Mouse (Mus musculus) forebrain, embryonic 14.5 days (tissue): Measurements from ENCODE around the gene Nrap. TPM values are rescaled to one million over a fixed set of nuclear protein-coding genes. Genes with fewer than 3 reads are reported as not detected.

Experiments used
- ATAC-seq: fragments of 200-750 bp; cut with Nextera tagmentation; 2 replicates; pipeline ENCODE4 v1.8.0; 2017; ENCODE audit warnings: mild to moderate bottlenecking, moderate library complexity
- DNase-seq: peaks from one replicate; pipeline ENCODE4 v3.0.0-alpha.2; 2015; ENCODE audit warnings: low spot score
- H3K27ac ChIP-seq: fragments of 300-500 bp; sonication (generic); 2 replicates; pipeline ENCODE4 v1.5.1; 2014; ENCODE audit warnings: low read depth, mild to moderate bottlenecking, control low read depth, low read length, moderate library complexity
- H3K27me3 ChIP-seq: fragments of 300-500 bp; sonication (generic); replicated peaks from 2 replicates; pipeline ENCODE4 v1.6.1; 2014; ENCODE audit warnings: low read length, control low read depth, mixed read lengths; ENCODE audit not compliant: control insufficient read depth, insufficient read depth
- H3K36me3 ChIP-seq: fragments of 300-500 bp; sonication (generic); 2 replicates; pipeline ENCODE4 v1.6.1; 2014; ENCODE audit warnings: low read length, control low read depth; ENCODE audit not compliant: control insufficient read depth, insufficient read depth
- H3K4me1 ChIP-seq: fragments of 300-500 bp; sonication (generic); 2 replicates; pipeline ENCODE4 v1.6.1; 2014; ENCODE audit warnings: antibody characterized with exemption, low read length, control low read depth; ENCODE audit not compliant: control insufficient read depth, insufficient read depth
- H3K4me2 ChIP-seq: fragments of 300-500 bp; sonication (generic); 2 replicates; pipeline ENCODE4 v1.6.1; 2014; ENCODE audit warnings: mild to moderate bottlenecking, control low read depth, low read length
- H3K4me3 ChIP-seq: fragments of 300-500 bp; sonication (generic); 2 replicates; pipeline ENCODE4 v1.5.1; 2014; ENCODE audit warnings: low read depth, low read length, control low read depth
- H3K9ac ChIP-seq: fragments of 300-500 bp; sonication (generic); 2 replicates; pipeline ENCODE4 v1.6.1; 2014; ENCODE audit warnings: mild to moderate bottlenecking, low read length, control low read depth, moderate library complexity
- H3K9me3 ChIP-seq: fragments of 300-500 bp; sonication (generic); replicated peaks from 2 replicates; pipeline ENCODE4 v1.6.1; 2016; ENCODE audit warnings: low read length, control low read depth, mixed read lengths; ENCODE audit not compliant: control insufficient read depth
- WGBS: fragments of 180-500 bp; shearing (Covaris S2); extraction: QIAGEN DNeasy Blood & Tissue Kit; methylation state at CpG from one replicate; pipeline ENCODE4 v1.1.7; 2014; 5-methylcytosine and 5-hydroxymethylcytosine counted together
- polyA plus RNA-seq: library from polyadenylated mRNA; unstranded; fragments of >200 nt; fragmentation: Nextera tagmentation; extraction: Ambion mirVana; gene quantifications from 2 replicates; pipeline ENCODE4 v1.2.1, GENCODE M21; 2014

Gene Nrap
- polyA plus RNA-seq, 1 experiment from 2014 or later: 0.55 TPM

DNA sequence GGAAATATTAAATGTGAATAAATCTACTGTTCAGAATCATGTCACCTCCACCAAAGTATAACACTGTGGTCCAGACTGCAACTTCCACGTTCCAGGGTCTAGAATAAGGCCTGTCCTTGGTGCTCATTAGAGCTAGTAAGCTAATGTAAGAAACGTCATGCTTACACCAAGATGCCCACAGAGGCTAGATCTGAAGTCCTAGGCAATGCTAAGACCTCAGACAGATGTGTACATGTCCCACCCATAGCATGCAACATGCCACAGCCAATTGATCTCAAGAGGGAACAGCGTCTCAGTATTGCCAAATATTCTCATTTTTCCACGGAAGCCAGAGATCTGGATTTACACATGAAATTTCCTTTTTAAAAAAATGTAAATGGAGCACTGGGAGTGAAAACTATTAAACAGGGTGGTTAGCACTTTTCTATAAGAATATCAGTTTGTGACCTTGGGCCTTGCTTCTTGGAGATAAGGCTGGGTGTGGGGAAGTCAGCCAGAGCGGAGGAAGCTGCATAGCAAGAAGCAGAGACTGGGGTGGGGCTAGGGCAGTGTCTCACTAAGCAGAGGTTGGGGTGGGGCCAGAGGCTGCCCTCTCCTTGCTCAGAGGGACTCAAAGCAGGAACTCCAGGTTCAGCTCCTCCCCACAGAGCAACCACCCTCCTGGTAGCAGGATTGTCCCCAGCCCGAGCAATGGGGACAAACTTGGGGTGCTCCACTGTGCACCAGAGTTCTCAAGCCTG lies 1.6 kb upstream of the Nrap start:
- DNase-seq: no peak
- Histone ChIP-seq H3K4me2 (no peak overlapping the region), H3K36me3 (no peaks in the 10 kb centered on the region), H3K9me3 (no peaks in the 10 kb centered on the region), H3K9ac (no peak overlapping the region), H3K27me3 (0 out of 2 replicates have a peak, but pooled peaks cover 9% of the 10 kb centered on the region), H3K4me3 (no peak overlapping the region), H3K4me1 (peaks cover 2% of the 10 kb centered on the region; the same call in 1 of the 2 replicates), H3K27ac (no peak overlapping the region)
- ATAC-seq: no peak
- 87% methylated on average over 6 of the region's 6 CpGs for WGBS

DNA sequence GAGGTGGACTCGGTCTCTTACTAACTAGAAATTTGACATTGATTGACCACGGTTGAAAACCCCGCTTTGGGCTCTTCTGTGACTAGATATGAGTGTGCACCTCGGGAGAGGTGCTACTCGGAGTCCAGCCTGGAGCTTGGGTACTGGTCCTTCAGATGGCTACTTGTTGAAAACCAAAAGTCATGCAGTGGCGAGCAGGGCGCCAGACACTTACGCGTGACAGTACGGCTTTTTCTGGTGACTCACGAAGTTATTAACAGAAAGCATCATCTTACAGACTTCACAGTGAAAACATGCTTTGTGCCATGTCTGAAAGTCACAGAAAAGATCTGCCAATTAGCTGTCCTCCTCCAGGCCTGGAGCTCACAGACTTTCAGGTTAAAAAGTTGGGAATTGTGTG lies 661 bp downstream of the Nrap start:
- no peak for ATAC-seq
- WGBS: 95% methylated on average over 11 of the region's 11 CpGs

DNA sequence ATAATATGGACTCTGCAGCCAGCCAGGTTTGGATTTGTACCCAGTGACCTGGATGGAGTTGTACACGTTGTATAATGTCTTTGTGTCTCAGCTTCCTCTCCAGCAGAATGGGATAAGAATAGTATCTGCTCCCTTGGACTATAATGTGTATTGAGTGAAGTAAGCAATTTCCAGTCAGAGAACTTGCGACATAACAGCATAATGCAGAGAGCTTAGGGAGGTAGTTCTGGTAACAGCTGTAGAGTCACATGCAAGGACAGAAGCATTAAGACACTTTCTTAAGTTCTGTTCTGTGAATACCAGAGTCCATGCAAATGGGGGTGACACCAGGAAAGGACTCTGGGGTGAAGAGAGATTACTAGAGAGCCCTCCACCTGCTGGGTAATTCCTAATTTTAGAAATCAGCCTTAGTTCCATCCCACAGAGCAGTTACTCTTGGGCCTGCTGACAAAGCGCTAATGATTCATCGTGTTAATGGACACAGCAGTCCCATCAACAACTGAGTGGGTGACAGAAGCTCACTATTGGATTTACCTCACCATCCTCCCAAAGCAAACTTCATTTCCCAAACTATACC lies 2.0 kb downstream of the Nrap start:
- Histone ChIP-seq H3K4me3 (no peak overlapping the region), H3K27ac (no peak overlapping the region), H3K9me3 (no peaks in the 10 kb centered on the region), H3K9ac (no peak overlapping the region), H3K36me3 (no peaks in the 10 kb centered on the region), H3K4me1 (no peaks in the 10 kb centered on the region), H3K4me2 (no peak overlapping the region), H3K27me3 (no peaks in the 10 kb centered on the region)
- 85% methylated on average over 4 of the region's 4 CpGs for WGBS
- DNase-seq (no peak), ATAC-seq (no peak)

More for the DNA sequence above, 661 bp downstream of the Nrap start:
- Histone ChIP-seq H3K9me3 (no peaks in the 10 kb centered on the region), H3K27ac (no peak overlapping the region), H3K27me3 (no peaks in the 10 kb centered on the region), H3K4me2 (no peak overlapping the region), H3K9ac (no peak overlapping the region), H3K4me3 (no peak overlapping the region), H3K4me1 (no peaks in the 10 kb centered on the region), H3K36me3 (no peaks in the 10 kb centered on the region)
- DNase-seq: no peak

DNA sequence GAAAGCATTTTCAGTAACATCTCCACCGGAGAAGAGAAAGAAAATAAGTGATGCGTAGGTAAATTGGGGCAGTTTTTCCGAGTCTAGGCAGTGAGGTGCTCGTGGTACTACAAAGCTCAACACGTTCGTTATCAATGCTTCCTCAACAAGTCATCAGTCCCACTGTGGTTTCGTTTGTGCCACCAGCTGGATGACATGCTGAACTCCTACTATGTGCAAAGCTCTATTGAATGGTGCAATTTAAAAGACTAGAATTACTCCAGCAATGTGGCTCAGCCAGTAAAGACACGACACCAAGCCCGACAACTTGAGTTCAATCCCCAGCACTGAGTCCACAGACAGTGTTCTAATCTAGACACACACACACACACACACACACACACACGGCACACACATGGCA lies 3.7 kb downstream of the Nrap start:
- Histone ChIP-seq H3K9me3 (no peaks in the 10 kb centered on the region), H3K4me3 (no peak overlapping the region), H3K36me3 (no peaks in the 10 kb centered on the region), H3K9ac (no peak overlapping the region), H3K27ac (no peak overlapping the region), H3K4me1 (no peaks in the 10 kb centered on the region), H3K27me3 (no peaks in the 10 kb centered on the region), H3K4me2 (no peak overlapping the region)
- DNase-seq: no peak
- ATAC-seq: no peak
- 80% methylated on average over 10 of the region's 10 CpGs for WGBS

DNA sequence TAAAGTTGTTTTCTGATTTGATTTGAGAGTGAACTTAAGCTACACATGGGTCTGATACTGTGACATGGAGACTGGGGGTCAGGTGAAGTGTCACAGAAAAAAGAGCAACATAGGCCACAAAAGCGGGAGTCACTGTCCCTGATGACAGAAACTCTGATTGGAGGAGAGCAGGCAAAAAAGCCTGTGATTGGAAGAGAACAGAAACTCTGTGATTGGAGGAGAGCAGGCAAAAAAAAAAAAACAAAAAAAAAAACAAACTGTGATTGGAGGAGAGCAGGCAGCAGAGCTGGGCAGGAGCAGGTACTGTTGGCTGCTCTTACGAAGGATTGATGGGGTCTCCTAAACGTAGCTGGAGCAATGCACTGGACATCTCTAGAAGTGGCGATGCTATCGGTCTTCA lies 4.3 kb downstream of the Nrap start:
- H3K27ac ChIP-seq: no peak overlapping the region
- H3K9me3 ChIP-seq: no peaks in the 10 kb centered on the region
- no peak overlapping the region for H3K4me3 ChIP-seq
- WGBS: 79% methylated on average over 5 of the region's 5 CpGs
- H3K36me3 ChIP-seq: no peaks in the 10 kb centered on the region
- no peaks in the 10 kb centered on the region for H3K4me1 ChIP-seq
- no peaks in the 10 kb centered on the region for H3K27me3 ChIP-seq
- ATAC-seq (no peak), DNase-seq (no peak)
- H3K9ac ChIP-seq: no peak overlapping the region
- no peak overlapping the region for H3K4me2 ChIP-seq

DNA sequence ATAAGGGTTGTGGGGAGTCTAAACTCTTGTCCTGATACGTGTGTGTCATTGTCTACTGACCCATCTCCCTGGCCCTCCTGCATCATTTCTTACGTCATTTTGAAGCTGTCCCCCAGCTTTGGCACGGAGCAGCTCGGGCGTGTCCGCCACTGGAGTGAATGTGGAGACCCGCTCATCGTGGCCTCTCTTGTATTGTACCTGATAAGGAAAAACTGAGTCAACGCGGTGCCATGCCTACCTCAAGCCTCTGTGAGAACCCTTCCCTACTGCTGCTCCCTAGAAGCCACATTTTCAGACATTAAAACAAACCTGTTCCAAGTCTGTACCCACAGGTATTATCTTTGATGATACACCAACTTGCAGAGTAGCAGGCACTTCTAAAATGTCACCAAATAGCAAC lies 8.4 kb downstream of the Nrap start:
- H3K9me3 ChIP-seq: no peaks in the 10 kb centered on the region
- ATAC-seq (no peak), DNase-seq (no peak)
- no peak overlapping the region for H3K4me2 ChIP-seq
- no peaks in the 10 kb centered on the region for H3K27me3 ChIP-seq
- H3K4me1 ChIP-seq: no peaks in the 10 kb centered on the region
- no peak overlapping the region for H3K4me3 ChIP-seq
- no peak overlapping the region for H3K27ac ChIP-seq
- H3K9ac ChIP-seq: no peak overlapping the region
- H3K36me3 ChIP-seq: no peaks in the 10 kb centered on the region
- WGBS: 90% methylated on average over 10 of the region's 10 CpGs

DNA sequence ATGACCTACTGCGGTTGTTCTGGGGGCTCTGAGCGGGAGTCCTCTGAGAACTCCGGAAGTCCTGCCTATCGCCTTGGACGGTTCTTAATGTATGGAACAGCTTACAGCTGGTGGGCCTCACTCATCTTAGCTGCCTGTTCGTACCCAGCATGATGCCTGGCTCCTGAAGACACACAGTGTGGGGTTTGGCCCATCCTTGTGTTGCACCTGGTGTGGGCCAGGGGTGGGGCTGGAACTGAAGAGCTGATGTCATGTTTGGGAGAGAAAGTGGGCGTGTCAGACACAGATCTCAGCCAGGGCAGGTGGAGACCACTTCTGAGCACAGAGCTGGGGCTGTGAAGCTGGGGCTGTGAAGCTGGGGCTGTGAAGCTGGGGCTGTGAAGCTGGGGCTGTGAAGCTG lies 9.5 kb downstream of the Nrap start:
- ATAC-seq (no peak), DNase-seq (no peak)
- Histone ChIP-seq H3K27me3 (no peaks in the 10 kb centered on the region), H3K4me3 (no peak overlapping the region), H3K4me1 (no peaks in the 10 kb centered on the region), H3K27ac (no peak overlapping the region), H3K9ac (no peak overlapping the region), H3K9me3 (no peaks in the 10 kb centered on the region), H3K36me3 (no peaks in the 10 kb centered on the region), H3K4me2 (no peak overlapping the region)
- 81% methylated on average over 7 of the region's 7 CpGs for WGBS

DNA sequence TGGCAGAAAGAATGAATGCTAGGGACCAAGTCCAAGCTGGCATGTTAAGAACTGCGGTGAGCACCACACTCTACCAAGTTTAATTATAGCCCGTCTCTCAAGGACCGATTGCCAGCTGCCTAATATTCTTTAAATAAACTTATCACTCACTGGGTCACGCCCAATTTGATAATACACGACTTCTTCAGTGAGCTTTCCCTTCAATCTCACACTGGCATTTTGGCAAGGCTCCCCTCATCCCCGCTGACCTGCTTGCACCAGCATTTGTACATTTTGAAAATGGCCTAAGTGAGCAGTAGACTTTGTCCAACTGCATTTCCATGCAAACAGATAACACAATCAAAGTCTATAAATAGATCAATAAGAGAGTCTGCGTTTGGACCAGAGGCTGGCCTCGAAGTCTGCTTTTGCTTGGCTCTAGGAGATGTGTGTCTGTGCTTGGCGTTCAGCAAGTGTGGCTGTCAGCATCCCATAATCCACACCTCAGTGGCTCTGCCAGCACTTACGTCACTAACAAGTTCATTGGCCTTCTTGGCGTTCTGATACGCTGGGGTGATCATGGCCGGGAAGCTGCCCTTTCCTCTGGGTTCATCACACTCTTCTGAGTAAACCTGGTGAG lies 11.2 kb downstream of the Nrap start:
- Histone ChIP-seq H3K27ac (no peak overlapping the region), H3K4me1 (no peaks in the 10 kb centered on the region), H3K4me3 (no peak overlapping the region), H3K9ac (no peak overlapping the region), H3K27me3 (no peaks in the 10 kb centered on the region), H3K9me3 (no peaks in the 10 kb centered on the region), H3K4me2 (no peak overlapping the region), H3K36me3 (no peaks in the 10 kb centered on the region)
- 85% methylated on average over 13 of the region's 13 CpGs for WGBS
- no peak for DNase-seq
- ATAC-seq: no peak

DNA sequence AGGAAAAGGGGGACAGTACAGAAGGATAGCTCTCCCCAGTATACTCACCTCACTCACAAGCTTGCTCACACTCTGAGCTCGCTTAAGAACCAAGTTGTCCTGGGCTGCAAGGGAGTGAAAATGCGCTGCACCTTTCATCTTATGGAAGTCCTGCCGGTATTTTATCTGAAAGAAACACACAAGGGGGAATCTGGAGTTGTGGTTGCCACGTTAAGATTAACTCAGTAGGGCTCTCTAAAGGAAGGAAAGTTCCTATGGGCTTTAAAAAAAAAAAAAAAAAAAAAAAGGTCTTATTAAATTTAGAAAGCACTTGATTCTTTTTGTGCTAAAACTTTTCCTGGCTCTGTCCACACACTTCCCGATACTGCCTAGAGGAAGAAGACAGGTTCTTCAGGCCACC lies 11.8 kb downstream of the Nrap start:
- H3K4me3 ChIP-seq: no peak overlapping the region
- no peaks in the 10 kb centered on the region for H3K4me1 ChIP-seq
- no peak overlapping the region for H3K4me2 ChIP-seq
- no peak for ATAC-seq
- WGBS: 82% methylated on average over 5 of the region's 5 CpGs
- H3K27ac ChIP-seq: no peak overlapping the region
- H3K9me3 ChIP-seq: no peaks in the 10 kb centered on the region
- DNase-seq: no peak
- H3K36me3 ChIP-seq: no peaks in the 10 kb centered on the region
- H3K9ac ChIP-seq: no peak overlapping the region
- no peaks in the 10 kb centered on the region for H3K27me3 ChIP-seq
